ENCODE assay signal across 8 mouse cellular contexts in genomic region chr17:80969643-80970619, GRCm38 (mm10). TPM values are rescaled to one million over a fixed set of nuclear protein-coding genes. Genes with fewer than 3 reads are reported as not detected.
A peak's percentile ranks its signal among the peaks of the same experiment; 100 is the strongest.
DNase-seq lines count a peak whose midpoint lies in the region; ATAC-seq lines count a peak whose summit lies in the region.

No protein-coding gene starts in this region.

- H3K4me1 ChIP-seq in embryonic facial prominence, embryonic 15.5 days: peaks cover 19% of the 10 kb centered on the region
- H3K4me1 ChIP-seq in limb, embryonic 11.5 days (ENCODE audit: control insufficient read depth, insufficient read depth, low read length): no peaks in the 10 kb centered on the region

- no peaks in the 10 kb centered on the region for H3K9me3 ChIP-seq in embryonic facial prominence, embryonic 15.5 days (replicated peaks)
- H3K9me3 ChIP-seq in limb, embryonic 11.5 days (ENCODE audit: control insufficient read depth, low read length): no peaks in the 10 kb centered on the region

- no peaks in the 10 kb centered on the region for H3K27me3 ChIP-seq in embryonic facial prominence, embryonic 15.5 days
- no peaks in the 10 kb centered on the region for H3K27me3 ChIP-seq in limb, embryonic 11.5 days (ENCODE audit: control insufficient read depth, insufficient read depth, low read length)

- peak; percentile 73; the same call in 1 of the 2 replicates for ATAC-seq in embryonic facial prominence, embryonic 15.5 days (ENCODE audit: insufficient number of reproducible peaks, low FRiP score, low TSS enrichment, low read depth)
- no peak for ATAC-seq in limb, embryonic 11.5 days (ENCODE audit: insufficient number of reproducible peaks, low FRiP score, low TSS enrichment, low read depth)

- no peak overlapping the region for H3K9ac ChIP-seq in embryonic facial prominence, embryonic 15.5 days
- no peak overlapping the region for H3K9ac ChIP-seq in limb, embryonic 11.5 days (ENCODE audit: low read length)

- H3K36me3 ChIP-seq in embryonic facial prominence, embryonic 15.5 days: no peaks in the 10 kb centered on the region
- no peaks in the 10 kb centered on the region for H3K36me3 ChIP-seq in limb, embryonic 11.5 days (ENCODE audit: control insufficient read depth, insufficient read depth, low read length)

- H3K4me3 ChIP-seq in embryonic facial prominence, embryonic 15.5 days (replicated peaks): no peak overlapping the region
- no peak overlapping the region for H3K4me3 ChIP-seq in limb, embryonic 11.5 days (ENCODE audit: low read depth, low read length)

- H3K27ac ChIP-seq in embryonic facial prominence, embryonic 15.5 days (replicated peaks): no peak overlapping the region
- H3K27ac ChIP-seq in limb, embryonic 11.5 days (replicated peaks; ENCODE audit: low read depth, low read length): no peak overlapping the region

- WGBS in embryonic facial prominence, embryonic 15.5 days: 36% methylated on average over 18 of the region's 18 CpGs
- 58% methylated on average over 18 of the region's 18 CpGs for WGBS in limb, embryonic 11.5 days

- DNase-seq in MN1 (ENCODE audit: low spot score): peak; percentile 70
- DNase-seq in brain, adult 2 months (ENCODE audit: low read depth, low spot score): peak; percentile 81
- peak; percentile 66 for DNase-seq in heart, postnatal 4 days
- peak; percentile 67 for DNase-seq in limb, embryonic 11.5 days (ENCODE audit: low spot score)
- peak; percentile 59 for DNase-seq in retina, embryonic 14.5 days (ENCODE audit: low spot score)
- no peak for DNase-seq in spleen, postnatal 36 days (ENCODE audit: low spot score in 2 of 2)
- no peak for DNase-seq in thymus, adult 18-20 months

- H3K4me2 ChIP-seq in embryonic facial prominence, embryonic 15.5 days (replicated peaks): no peak overlapping the region
- no peak overlapping the region for H3K4me2 ChIP-seq in limb, embryonic 11.5 days (ENCODE audit: low read depth, severe bottlenecking)

RNA-seq across cellular contexts. Expression of gene Tmem178, which starts 25.5 kb away (rescaled TPM):
- polyA plus RNA-seq in embryonic facial prominence, embryonic 15.5 days (2015; fragmentation: Nextera tagmentation; extraction: Ambion mirVana): 2.7 and 2.8 TPM in 2 replicates
- total RNA-seq in heart, postnatal 4 days (2021): 1 to 10 TPM; 3.2 TPM
- polyA plus RNA-seq in limb, embryonic 11.5 days (2014; fragmentation: Nextera tagmentation; extraction: Ambion mirVana): 5.3 and 6.9 TPM in 2 replicates

Comparison
In these comparisons a context has a peak if more than half of its experiments do, and no peak if none do; other contexts are left out.
1. DNase-seq: peak in MN1 (single experiment), brain, adult 2 months (single experiment), heart, postnatal 4 days (single experiment), limb, embryonic 11.5 days (single experiment) and retina, embryonic 14.5 days (single experiment); none in spleen, postnatal 36 days (0 of 2) and thymus, adult 18-20 months (0 of 2).